Mouse (Mus musculus): Measurements from ENCODE around the gene Arhgef15. TPM values are rescaled to one million over a fixed set of nuclear protein-coding genes. Genes with fewer than 3 reads are reported as not detected.

Gene Arhgef15
- polyA plus RNA-seq, 1 experiment from 2014 or later, result 10.5 TPM

DNA sequence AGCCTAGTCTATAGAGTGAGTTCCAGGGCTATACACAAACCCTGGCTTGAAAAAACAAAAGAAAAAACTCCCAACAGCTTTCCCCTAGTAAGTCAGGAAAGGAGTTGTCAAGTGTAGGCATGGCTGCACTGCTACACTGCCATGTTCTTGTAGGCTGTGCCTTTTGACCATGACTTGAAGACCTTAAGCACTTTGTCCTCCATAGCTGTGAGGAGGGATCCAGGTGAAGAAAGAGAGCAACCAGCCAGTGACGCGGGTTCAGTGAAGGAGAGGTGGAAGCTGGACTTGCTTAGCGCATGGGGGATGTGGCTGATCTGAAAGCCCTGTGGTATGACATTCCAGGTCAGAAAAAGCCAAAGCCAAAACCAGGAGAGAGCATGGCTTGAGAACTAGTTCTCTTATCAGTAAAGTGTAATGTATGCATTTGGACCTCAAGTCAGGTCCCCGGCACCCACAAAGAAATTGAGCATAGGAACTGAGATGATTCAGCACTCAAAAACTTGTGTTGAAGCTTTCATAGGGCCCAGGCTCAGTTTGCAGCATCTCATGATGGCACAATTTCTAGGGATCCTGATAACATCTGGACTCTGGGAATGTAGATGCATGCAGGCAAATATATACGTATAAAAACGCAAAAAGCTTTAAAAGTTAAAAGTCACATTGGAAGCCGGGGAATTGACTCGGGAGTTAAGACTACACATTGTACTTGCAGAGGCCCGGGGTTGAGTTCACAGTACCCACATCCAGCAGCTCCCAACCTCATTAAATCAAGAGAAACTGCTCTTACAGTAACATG, 51.4 kb downstream of the Arhgef15 start:
- DNase-seq (ENCODE audit: low spot score), result no peak
- Histone ChIP-seq H3K4me1 (peaks cover 20% of the 10 kb centered on the region; the same call in 1 of the 2 replicates), H3K9me3 (no peaks in the 10 kb centered on the region), H3K27ac (no peak overlapping the region), H3K27me3 (ENCODE audit: insufficient read depth, poor library complexity, severe bottlenecking) (no peaks in the 10 kb centered on the region), H3K36me3 (peaks cover 48% of the 10 kb centered on the region), H3K4me3 (no peak overlapping the region)
- 84% methylated on average over 9 of the region's 9 CpGs for WGBS

DNA sequence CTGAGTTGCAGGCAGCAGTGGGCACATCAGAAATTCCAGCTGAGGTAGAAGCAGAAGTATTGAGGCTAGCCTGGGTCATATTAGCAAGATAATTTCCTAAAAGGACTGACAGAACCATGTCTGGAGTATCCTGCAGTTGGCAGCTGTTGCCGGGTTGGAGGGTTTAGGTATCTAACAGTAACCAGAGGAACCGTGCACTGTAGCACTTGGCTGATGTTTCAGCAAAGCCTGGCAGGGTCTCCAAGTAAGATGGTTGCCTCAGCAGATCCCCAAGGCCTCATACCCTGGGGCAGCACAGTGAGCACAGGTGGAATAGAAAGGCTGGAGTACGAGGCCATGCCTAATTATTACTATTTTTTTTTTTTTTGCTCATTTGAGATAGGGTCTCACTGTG, 52.1 kb downstream of the Arhgef15 start:
- H3K27ac ChIP-seq, result no peak overlapping the region
- 90% methylated on average over 3 of the region's 3 CpGs for WGBS
- H3K36me3 ChIP-seq, result peaks cover 48% of the 10 kb centered on the region
- peaks cover 23% of the 10 kb centered on the region; the same call in 1 of the 2 replicates for H3K4me1 ChIP-seq
- no peaks in the 10 kb centered on the region for H3K27me3 ChIP-seq (ENCODE audit: insufficient read depth, poor library complexity, severe bottlenecking)
- no peak overlapping the region for H3K4me3 ChIP-seq
- H3K9me3 ChIP-seq, result no peaks in the 10 kb centered on the region
- no peak for DNase-seq (ENCODE audit: low spot score)

GRCm38 (mm10) chr11:68904375-68905137, 52.7 kb downstream of the Arhgef15 start:
- peaks cover 48% of the 10 kb centered on the region for H3K36me3 ChIP-seq
- no peaks in the 10 kb centered on the region for H3K9me3 ChIP-seq
- H3K4me1 ChIP-seq, result peaks cover 23% of the 10 kb centered on the region; the same call in 1 of the 2 replicates
- DNase-seq (ENCODE audit: low spot score), result no peak
- no peak overlapping the region for H3K4me3 ChIP-seq
- H3K27ac ChIP-seq, result no peak overlapping the region
- H3K27me3 ChIP-seq (ENCODE audit: insufficient read depth, poor library complexity, severe bottlenecking), result no peaks in the 10 kb centered on the region
- 82% methylated on average over 8 of the region's 8 CpGs for WGBS

DNA sequence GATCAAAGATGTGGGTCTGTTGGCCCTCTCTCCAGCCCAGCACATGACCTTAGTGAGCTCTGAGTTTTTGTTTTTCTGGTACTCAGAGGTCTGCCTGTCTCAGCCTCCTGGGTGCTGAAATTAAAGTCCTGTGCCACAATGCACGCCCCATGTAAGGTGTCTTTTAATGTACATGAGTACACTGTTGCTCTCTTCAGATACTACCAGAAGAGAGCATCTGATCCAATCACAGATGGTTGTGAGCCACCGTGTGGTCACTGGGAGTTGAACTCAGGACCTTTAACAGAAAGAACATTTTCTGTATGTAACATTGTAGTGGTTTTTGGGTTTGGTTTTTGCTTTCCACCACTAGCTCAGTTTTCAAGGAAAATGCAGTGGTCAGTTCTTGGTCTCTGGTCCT, 53.5 kb downstream of the Arhgef15 start:
- 89% methylated on average over 2 of the region's 2 CpGs for WGBS

DNA sequence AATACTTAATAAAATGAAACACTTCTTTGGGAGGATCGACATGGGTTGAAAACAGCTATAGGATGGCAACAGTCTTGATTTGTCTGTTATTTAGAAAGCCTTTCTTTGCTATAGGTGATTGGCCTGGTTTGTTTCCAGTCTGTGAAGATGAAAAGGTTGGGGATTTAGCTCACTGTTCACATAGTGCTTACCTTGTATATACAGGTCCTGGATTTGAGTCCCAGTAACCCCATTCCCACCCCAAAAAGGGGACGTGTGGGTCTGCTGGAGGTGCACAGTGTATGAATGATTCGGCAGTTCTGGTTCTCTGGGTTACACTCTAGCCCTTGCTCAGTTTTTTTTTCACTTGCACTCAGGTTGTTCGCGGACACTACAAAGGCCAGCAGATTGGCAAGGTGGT, 54.5 kb downstream of the Arhgef15 start:
- H3K4me1 ChIP-seq, result peaks cover 21% of the 10 kb centered on the region; the same call in 1 of the 2 replicates
- 0 out of 2 replicates have a peak overlapping the region, but pooled peaks have one; percentile 99 for H3K27ac ChIP-seq
- no peaks in the 10 kb centered on the region for H3K27me3 ChIP-seq (ENCODE audit: insufficient read depth, poor library complexity, severe bottlenecking)
- 78% methylated on average over 5 of the region's 5 CpGs for WGBS
- no peak for DNase-seq (ENCODE audit: low spot score)
- H3K36me3 ChIP-seq, result peaks cover 48% of the 10 kb centered on the region
- H3K9me3 ChIP-seq, result no peaks in the 10 kb centered on the region
- H3K4me3 ChIP-seq, result peak overlapping the region; percentile 99

More for the DNA sequence above, 53.5 kb downstream of the Arhgef15 start:
- Histone ChIP-seq H3K9me3 (no peaks in the 10 kb centered on the region), H3K4me3 (no peak overlapping the region), H3K27me3 (ENCODE audit: insufficient read depth, poor library complexity, severe bottlenecking) (no peaks in the 10 kb centered on the region), H3K4me1 (peaks cover 21% of the 10 kb centered on the region; the same call in 1 of the 2 replicates), H3K36me3 (peaks cover 48% of the 10 kb centered on the region), H3K27ac (no peak overlapping the region)
- DNase-seq (ENCODE audit: low spot score), result no peak

DNA sequence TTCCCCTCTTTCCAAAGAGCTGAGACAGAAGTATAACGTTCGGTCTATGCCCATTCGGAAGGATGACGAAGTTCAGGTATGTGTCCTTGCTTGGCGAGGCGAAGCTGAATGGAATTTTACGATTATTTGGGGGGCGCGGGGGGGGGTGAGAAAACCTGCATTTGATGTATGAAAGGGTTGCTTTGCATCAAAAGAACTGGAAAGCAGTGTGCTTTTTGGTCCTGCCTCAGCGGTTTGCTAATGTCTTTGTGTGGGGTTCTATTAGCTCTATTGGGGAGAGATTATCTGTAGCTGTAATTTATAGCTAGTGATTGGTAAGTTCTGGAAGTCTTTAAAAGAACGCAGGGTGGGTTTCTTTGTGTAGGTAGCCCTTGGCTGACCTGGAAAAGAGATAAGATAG, 54.9 kb downstream of the Arhgef15 start:
- no peak for DNase-seq (ENCODE audit: low spot score)
- H3K27me3 ChIP-seq (ENCODE audit: insufficient read depth, poor library complexity, severe bottlenecking), result no peaks in the 10 kb centered on the region
- H3K4me1 ChIP-seq, result peaks cover 21% of the 10 kb centered on the region; the same call in 1 of the 2 replicates
- H3K36me3 ChIP-seq, result peaks cover 48% of the 10 kb centered on the region
- no peaks in the 10 kb centered on the region for H3K9me3 ChIP-seq
- WGBS, result 3% methylated on average over 11 of the region's 11 CpGs
- H3K27ac ChIP-seq, result peak overlapping the region; percentile 99
- peak overlapping the region; percentile 99 for H3K4me3 ChIP-seq

- 3% methylated on average over 10 of the region's 10 CpGs for WGBS
- Histone ChIP-seq H3K4me1 (peaks cover 21% of the 10 kb centered on the region; the same call in 1 of the 2 replicates), H3K27me3 (ENCODE audit: insufficient read depth, poor library complexity, severe bottlenecking) (no peaks in the 10 kb centered on the region), H3K4me3 (peak overlapping the region; percentile 99), H3K9me3 (no peaks in the 10 kb centered on the region), H3K27ac (peak overlapping the region; percentile 99), H3K36me3 (peaks cover 47% of the 10 kb centered on the region)
- DNase-seq (ENCODE audit: low spot score), result no peak
Measured at GRCm38 (mm10) chr11:68902047-68902364, 55.3 kb downstream of the Arhgef15 start.

DNA sequence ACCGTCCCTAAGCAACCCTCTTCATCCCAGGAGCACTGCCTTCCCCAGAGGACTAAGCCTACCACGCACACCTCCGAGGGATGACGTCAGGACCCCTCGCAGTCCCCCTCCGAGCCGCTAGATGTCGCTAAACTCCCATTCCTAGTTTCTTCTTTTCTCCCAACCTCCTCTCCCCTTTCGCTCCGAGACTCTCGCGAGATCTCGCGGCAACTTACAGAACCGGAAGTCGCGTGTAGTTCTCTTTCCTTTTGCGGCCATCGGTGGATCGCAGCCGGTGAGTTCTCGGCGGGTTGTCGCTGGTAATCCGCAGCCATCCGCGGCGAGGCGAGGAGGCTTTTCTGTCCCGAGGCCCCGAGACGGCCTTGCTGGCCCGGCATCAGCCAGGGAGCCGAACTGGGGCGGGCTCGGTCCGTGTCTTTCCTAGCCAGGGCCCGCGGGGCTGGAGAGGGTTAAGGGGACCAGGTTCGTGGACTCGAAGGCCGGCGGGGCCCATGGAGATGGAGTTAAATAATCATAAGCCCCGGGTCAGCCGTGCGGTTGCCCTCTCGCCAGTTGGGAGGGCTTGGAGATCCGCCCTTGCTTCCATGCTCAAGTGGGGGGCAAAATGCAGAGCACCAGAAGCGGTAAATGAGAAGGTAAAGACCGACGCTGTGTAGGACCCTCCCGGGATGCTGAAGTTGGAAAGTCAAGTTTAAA, 55.8 kb downstream of the Arhgef15 start, which contains the start of gene Rpl26:
TSS of gene Rpl26 (plus strand) at position 233 of the 696 bp plus-strand sequence.
- Histone ChIP-seq H3K4me1 (peaks cover 21% of the 10 kb centered on the region; the same call in 1 of the 2 replicates), H3K9me3 (no peaks in the 10 kb centered on the region), H3K4me3 (peak within 1 kb of the TSS; percentile 99), H3K27me3 (ENCODE audit: insufficient read depth, poor library complexity, severe bottlenecking) (no peaks in the 10 kb centered on the region), H3K27ac (peak within 1 kb of the TSS; percentile 99), H3K36me3 (peaks cover 42% of the 10 kb centered on the region)
- peak; percentile 98 for DNase-seq (ENCODE audit: low spot score)
- under 1% methylated on average over 52 of the region's 52 CpGs for WGBS

GRCm38 (mm10) chr11:68900519-68901350, 56.5 kb downstream of the Arhgef15 start:
- WGBS, result 24% methylated on average over 31 of the region's 31 CpGs
- H3K4me1 ChIP-seq, result peaks cover 21% of the 10 kb centered on the region; the same call in 1 of the 2 replicates
- H3K9me3 ChIP-seq, result no peaks in the 10 kb centered on the region
- H3K36me3 ChIP-seq, result peaks cover 34% of the 10 kb centered on the region
- H3K27ac ChIP-seq, result peak overlapping the region; percentile 99
- DNase-seq (ENCODE audit: low spot score), result no peak
- no peaks in the 10 kb centered on the region for H3K27me3 ChIP-seq (ENCODE audit: insufficient read depth, poor library complexity, severe bottlenecking)
- peak overlapping the region; percentile 99 for H3K4me3 ChIP-seq

GRCm38 (mm10) chr11:68899815-68900214, 57.5 kb downstream of the Arhgef15 start:
- Histone ChIP-seq H3K4me1 (peaks cover 21% of the 10 kb centered on the region; the same call in 1 of the 2 replicates), H3K27me3 (ENCODE audit: insufficient read depth, poor library complexity, severe bottlenecking) (no peaks in the 10 kb centered on the region), H3K9me3 (no peaks in the 10 kb centered on the region), H3K27ac (no peak overlapping the region), H3K36me3 (peaks cover 25% of the 10 kb centered on the region), H3K4me3 (no peak overlapping the region)
- 86% methylated on average over 8 of the region's 8 CpGs for WGBS
- DNase-seq (ENCODE audit: low spot score), result no peak

- peaks cover 15% of the 10 kb centered on the region for H3K36me3 ChIP-seq
- DNase-seq (ENCODE audit: low spot score), result no peak
- no peaks in the 10 kb centered on the region for H3K9me3 ChIP-seq
- no peak overlapping the region for H3K4me3 ChIP-seq
- WGBS, result 72% methylated on average over 6 of the region's 6 CpGs
- peaks cover 21% of the 10 kb centered on the region; the same call in 1 of the 2 replicates for H3K4me1 ChIP-seq
- H3K27me3 ChIP-seq (ENCODE audit: insufficient read depth, poor library complexity, severe bottlenecking), result peaks cover 3% of the 10 kb centered on the region; the same call in 1 of the 2 replicates
- no peak overlapping the region for H3K27ac ChIP-seq
Measured at GRCm38 (mm10) chr11:68898790-68899189, 58.5 kb downstream of the Arhgef15 start.

DNA sequence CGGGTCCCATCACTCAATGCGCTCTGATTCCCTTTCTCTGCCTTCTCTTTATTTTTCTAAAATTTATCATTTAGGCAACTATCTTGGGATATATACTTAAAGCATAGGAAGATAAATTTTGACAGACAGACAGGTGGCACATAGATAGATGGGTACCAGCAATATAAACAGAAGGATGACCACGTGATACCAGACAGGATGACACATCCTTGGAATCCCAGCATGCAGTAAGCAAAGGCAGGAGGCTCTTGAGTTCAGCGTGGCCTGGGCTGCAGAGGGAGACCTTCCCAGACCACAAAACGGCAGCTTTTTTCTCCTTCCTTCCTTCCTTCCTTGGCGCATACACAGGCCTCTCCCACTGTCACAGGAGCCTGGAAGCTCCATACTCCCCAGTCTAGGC, 59.4 kb downstream of the Arhgef15 start:
- H3K36me3 ChIP-seq, result peaks cover 5% of the 10 kb centered on the region
- no peaks in the 10 kb centered on the region for H3K9me3 ChIP-seq
- WGBS, result 64% methylated on average over 6 of the region's 6 CpGs
- H3K27me3 ChIP-seq (ENCODE audit: insufficient read depth, poor library complexity, severe bottlenecking), result peaks cover 7% of the 10 kb centered on the region; the same call in 1 of the 2 replicates
- peaks cover 20% of the 10 kb centered on the region for H3K4me1 ChIP-seq
- H3K27ac ChIP-seq, result no peak overlapping the region
- H3K4me3 ChIP-seq, result no peak overlapping the region
- no peak for DNase-seq (ENCODE audit: low spot score)
